ENCODE assay signal across 8 mouse cellular contexts in the genomic region with DNA sequence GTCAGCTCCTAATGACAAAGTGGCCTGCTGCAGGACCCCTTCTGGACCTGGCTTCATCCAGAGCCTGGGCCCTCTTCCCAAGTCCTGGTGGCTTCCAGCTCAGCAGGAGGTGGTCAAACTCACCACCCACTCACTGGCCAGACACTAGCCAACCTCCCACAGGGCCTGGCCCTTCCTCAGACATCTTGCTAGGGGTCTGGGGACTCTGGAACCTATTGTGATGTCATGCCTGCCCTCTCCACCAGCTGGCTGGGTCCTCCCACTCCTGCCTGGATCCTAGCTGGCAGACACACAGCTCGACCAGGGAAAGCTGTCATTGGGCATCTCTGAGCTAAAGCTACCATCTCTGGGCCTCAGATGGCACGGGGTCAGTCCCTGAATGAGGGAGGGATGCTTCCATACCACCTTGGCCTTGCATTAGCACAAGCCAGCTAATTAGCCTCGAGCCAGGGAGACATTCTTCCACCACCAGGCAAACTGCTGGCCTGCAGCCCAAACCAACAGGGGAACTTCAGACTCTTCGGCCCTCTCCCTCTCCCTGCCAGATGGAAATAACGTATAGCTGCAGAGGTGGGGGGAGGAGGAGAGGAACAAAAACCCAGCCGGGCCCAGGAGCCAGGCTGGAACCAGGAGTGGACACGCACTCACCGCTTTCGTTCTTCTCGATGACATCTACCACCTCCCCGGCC.
DNase-seq lines count a peak whose midpoint lies in the region; ATAC-seq and TF ChIP-seq lines count a peak whose summit lies in the region.

No protein-coding gene starts in this region.

- TF ChIP-seq POLR2A in MEL (IDR thresholded peaks at IDR 0.05; ENCODE audit: control insufficient read depth in 1 of 2, insufficient read depth in 1 of 2, low read depth in 1 of 2, low read length in 2 of 2, poor library complexity in 1 of 2), result no peak

- peak; percentile 32; the same call in 1 of the 2 replicates for ATAC-seq in frontal cortex, adult (ENCODE audit: low TSS enrichment)
- ATAC-seq in hindbrain, embryonic 16.5 days, result peak; percentile 62

- peak overlapping the region; percentile 67 to 95 for H3K4me3 ChIP-seq in MEL (ENCODE audit: control insufficient read depth in 1 of 2, insufficient read depth in 1 of 2, low read depth in 2 of 2, low read length in 2 of 2)
- peak overlapping the region; percentile 61 for H3K4me3 ChIP-seq in forebrain, embryonic 10.5 days
- 0 out of 2 replicates have a peak overlapping the region, but pooled peaks have one; percentile 6 for H3K4me3 ChIP-seq in hindbrain, embryonic 16.5 days (ENCODE audit: low read length)

- no peaks in the 10 kb centered on the region for H3K27me3 ChIP-seq in MEL (ENCODE audit: control insufficient read depth in 1 of 2, insufficient read depth in 2 of 2, low read length in 2 of 2)
- H3K27me3 ChIP-seq in forebrain, embryonic 10.5 days (ENCODE audit: poor library complexity, severe bottlenecking), result peaks cover 9% of the 10 kb centered on the region; the same call in 1 of the 2 replicates
- 0 out of 2 replicates have a peak, but pooled peaks cover 5% of the 10 kb centered on the region for H3K27me3 ChIP-seq in hindbrain, embryonic 16.5 days (replicated peaks; ENCODE audit: control insufficient read depth, insufficient read depth, low read length)

- H3K4me1 ChIP-seq in MEL (ENCODE audit: control insufficient read depth in 1 of 2, insufficient read depth in 2 of 2, low read length in 2 of 2), result peaks cover 0 to 10% of the 10 kb centered on the region in 2 experiments; a peak in 2 of 4 replicates
- H3K4me1 ChIP-seq in forebrain, embryonic 10.5 days, result peaks cover 75% of the 10 kb centered on the region
- peaks cover 25% of the 10 kb centered on the region for H3K4me1 ChIP-seq in hindbrain, embryonic 16.5 days (ENCODE audit: control insufficient read depth, insufficient read depth, low read depth, low read length)

- peak overlapping the region; percentile 53 for H3K4me2 ChIP-seq in hindbrain, embryonic 16.5 days (ENCODE audit: low read length)

- no peaks in the 10 kb centered on the region; the same call in 1 of the 2 replicates for H3K79me2 ChIP-seq in MEL (ENCODE audit: control insufficient read depth, insufficient read depth, low read length, poor library complexity)

- DNase-seq in frontal cortex, postnatal 25 days (ENCODE audit: low spot score in 2 of 2), result no peak
- peak; percentile 69 for DNase-seq in MEL (ENCODE audit: low read depth, low spot score)
- DNase-seq in forebrain, embryonic 10.5 days (ENCODE audit: extremely low spot score, low spot score), result no peak
- peak; percentile 58 for DNase-seq in lung, postnatal 10 days
- no peak for DNase-seq in thymus, postnatal 36 days
- DNase-seq in embryo, embryonic 10 days (ENCODE audit: low spot score), result no peak

- WGBS in forebrain, embryonic 10.5 days, result 10% methylated on average over 11 of the region's 11 CpGs
- WGBS in hindbrain, embryonic 16.5 days, result 6% methylated on average over 11 of the region's 11 CpGs

- peak overlapping the region; percentile 73 for H3K9ac ChIP-seq in MEL (ENCODE audit: control insufficient read depth, low read depth, low read length, poor library complexity, severe bottlenecking)
- H3K9ac ChIP-seq in hindbrain, embryonic 16.5 days (ENCODE audit: low read depth, low read length), result peak overlapping the region; percentile 50

- TF ChIP-seq CTCF in MEL (IDR thresholded peaks at IDR 0.05 in 2 of 3, conservative IDR thresholded peaks at IDR 0.05 in 1 of 3; ENCODE audit: control insufficient read depth in 1 of 3, insufficient read depth in 1 of 3, low read depth in 2 of 3, low read length in 3 of 3, poor library complexity in 1 of 3, severe bottlenecking in 1 of 3), result no peak

- no peak for TF ChIP-seq EP300 in MEL (IDR thresholded peaks at IDR 0.05; ENCODE audit: low read depth in 1 of 2, low read length in 2 of 2)

- TF ChIP-seq RAD21 in MEL (IDR thresholded peaks at IDR 0.05; ENCODE audit: low read depth, low read length), result no peak

- H3K36me3 ChIP-seq in MEL (ENCODE audit: control insufficient read depth in 1 of 2, insufficient read depth in 2 of 2, low read length in 2 of 2), result no peaks in the 10 kb centered on the region; a peak in 1 of 4 replicates
- H3K36me3 ChIP-seq in forebrain, embryonic 10.5 days (replicated peaks), result peaks cover 38% of the 10 kb centered on the region
- no peaks in the 10 kb centered on the region for H3K36me3 ChIP-seq in hindbrain, embryonic 16.5 days (ENCODE audit: control insufficient read depth, insufficient read depth, low read length)

- H3K27ac ChIP-seq in MEL (ENCODE audit: control insufficient read depth, low read depth, low read length), result 0 out of 2 replicates have a peak overlapping the region, but pooled peaks have one; percentile 6
- peak overlapping the region; percentile 90 for H3K27ac ChIP-seq in forebrain, embryonic 10.5 days
- peak overlapping the region; percentile 70 for H3K27ac ChIP-seq in hindbrain, embryonic 16.5 days (ENCODE audit: low read depth, low read length)

- H3K9me3 ChIP-seq in MEL (replicated peaks; ENCODE audit: insufficient read depth, low read length), result no peaks in the 10 kb centered on the region
- no peaks in the 10 kb centered on the region for H3K9me3 ChIP-seq in forebrain, embryonic 10.5 days
- H3K9me3 ChIP-seq in hindbrain, embryonic 16.5 days (ENCODE audit: control insufficient read depth, low read length), result no peaks in the 10 kb centered on the region

TF ChIP-seq in MEL, 35 proteins besides CTCF, POLR2A, EP300 and RAD21:
- TF ChIP-seq CHD2 (IDR thresholded peaks at IDR 0.05; ENCODE audit: low read length), result no peak
- TF ChIP-seq GATA1 (IDR thresholded peaks at IDR 0.05; ENCODE audit: low read depth, low read length), result no peak
- 0 out of 2 replicates have a peak, but pooled peaks have one; percentile 24 for TF ChIP-seq SIN3A (IDR thresholded peaks at IDR 0.05; ENCODE audit: low read length)
- TF ChIP-seq POLR2AphosphoS2 (IDR thresholded peaks at IDR 0.05; ENCODE audit: low read length), result no peak
- TF ChIP-seq HCFC1 (IDR thresholded peaks at IDR 0.05; ENCODE audit: low read depth, low read length), result no peak
- TF ChIP-seq MAX (IDR thresholded peaks at IDR 0.05; ENCODE audit: low read length), result no peak
- TF ChIP-seq TAL1 (IDR thresholded peaks at IDR 0.05; ENCODE audit: low read length), result no peak
- no peak for TF ChIP-seq JUND (IDR thresholded peaks at IDR 0.05; ENCODE audit: low read depth, low read length)
- no peak for TF ChIP-seq ETS1 (IDR thresholded peaks at IDR 0.05; ENCODE audit: low read depth, low read length)
- no peak for TF ChIP-seq NELFE (IDR thresholded peaks at IDR 0.05; ENCODE audit: low read depth, low read length)
- no peak for TF ChIP-seq KAT2A (conservative IDR thresholded peaks at IDR 0.05; ENCODE audit: low read depth, low read length)
- TF ChIP-seq MEF2A (IDR thresholded peaks at IDR 0.05; ENCODE audit: extremely low read depth, insufficient replicate concordance, low read depth, low read length, poor library complexity, severe bottlenecking), result no peak
- peak; percentile 5; the same call in 1 of the 2 replicates for TF ChIP-seq MXI1 (IDR thresholded peaks at IDR 0.05; ENCODE audit: low read depth, low read length)
- no peak for TF ChIP-seq TBP (IDR thresholded peaks at IDR 0.05; ENCODE audit: low read depth, low read length)

Comparison
In these comparisons a context has a peak if more than half of its experiments do, and no peak if none do; other contexts are left out.
1. DNase-seq: peak in MEL (single experiment) and lung, postnatal 10 days (single experiment); none in frontal cortex, postnatal 25 days (0 of 2), forebrain, embryonic 10.5 days (single experiment), thymus, postnatal 36 days (0 of 2) and embryo, embryonic 10 days (single experiment).
2. H3K27ac ChIP-seq: peak in every context shown above with its lines; median percentile 90 in forebrain, embryonic 10.5 days; 70 in hindbrain, embryonic 16.5 days; 6 in MEL.
3. H3K4me3 ChIP-seq: peak in every context shown above with its lines; median percentile 81 in MEL; 61 in forebrain, embryonic 10.5 days; 6 in hindbrain, embryonic 16.5 days.